ENCODE assay signal across 11 mouse cellular contexts in the genomic region with DNA sequence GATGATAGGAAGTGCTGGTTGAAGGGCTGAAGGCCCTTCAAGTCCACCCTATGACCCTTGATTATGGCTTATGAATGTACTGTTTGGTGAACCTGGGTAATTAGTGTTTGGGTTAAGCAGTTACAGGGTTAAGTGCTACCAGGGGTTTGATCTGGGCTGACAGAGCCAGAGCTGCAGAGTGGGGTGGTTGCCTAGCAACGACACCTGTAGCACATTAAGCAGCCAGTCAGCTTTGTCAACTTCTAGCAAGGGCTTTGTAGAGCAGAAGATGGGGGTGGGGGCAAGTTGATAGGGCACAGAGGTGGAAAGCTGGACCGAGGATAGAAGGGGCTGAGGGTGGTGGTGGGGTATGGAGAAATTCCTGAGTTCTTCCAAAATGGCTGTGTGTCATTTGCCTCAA.
DNase-seq lines count a peak whose midpoint lies in the region; ATAC-seq lines count a peak whose summit lies in the region.
"Had no signal": no experiment of that assay in that cellular context is flagged by ENCODE, and none has a peak within 500 bp of the region (broad histone marks: within the 10 kb centered on the region; RNA-seq: fewer than 3 reads in every experiment).

No protein-coding gene starts in this region.

- H3K4me1 ChIP-seq in hindbrain, embryonic 15.5 days (replicated peaks), result peaks cover 17% of the 10 kb centered on the region
- H3K4me1 ChIP-seq in hindbrain, embryonic 14.5 days (replicated peaks; ENCODE audit: control insufficient read depth, insufficient read depth, low read length), result peaks cover 13% of the 10 kb centered on the region
- H3K4me1 ChIP-seq in embryonic facial prominence, embryonic 14.5 days (ENCODE audit: control insufficient read depth, insufficient read depth, low read length), result peaks cover 23% of the 10 kb centered on the region
- peaks cover 7% of the 10 kb centered on the region; the same call in 1 of the 2 replicates for H3K4me1 ChIP-seq in midbrain, embryonic 11.5 days (ENCODE audit: control insufficient read depth, insufficient read depth, low read length)

- H3K27me3 ChIP-seq in hindbrain, embryonic 15.5 days, result no peaks in the 10 kb centered on the region
- H3K27me3 ChIP-seq in hindbrain, embryonic 14.5 days (ENCODE audit: control insufficient read depth, insufficient read depth, low read length), result no peaks in the 10 kb centered on the region
- H3K27me3 ChIP-seq in embryonic facial prominence, embryonic 14.5 days (replicated peaks; ENCODE audit: control insufficient read depth, insufficient read depth, low read length), result no peaks in the 10 kb centered on the region
- H3K27me3 ChIP-seq in midbrain, embryonic 11.5 days (ENCODE audit: control insufficient read depth, insufficient read depth, low read length), result no peaks in the 10 kb centered on the region; the same call in 1 of the 2 replicates

- H3K27ac ChIP-seq in hindbrain, embryonic 15.5 days (replicated peaks), result no peak overlapping the region
- no peak overlapping the region for H3K27ac ChIP-seq in hindbrain, embryonic 14.5 days
- no peak overlapping the region for H3K27ac ChIP-seq in embryonic facial prominence, embryonic 14.5 days (replicated peaks; ENCODE audit: low read depth, low read length)
- H3K27ac ChIP-seq in midbrain, embryonic 11.5 days (ENCODE audit: low read depth, low read length), result no peak overlapping the region

- no peaks in the 10 kb centered on the region for H3K9me3 ChIP-seq in hindbrain, embryonic 15.5 days
- no peaks in the 10 kb centered on the region for H3K9me3 ChIP-seq in hindbrain, embryonic 14.5 days (ENCODE audit: control insufficient read depth, low read length)
- H3K9me3 ChIP-seq in embryonic facial prominence, embryonic 14.5 days (ENCODE audit: control insufficient read depth, low read length), result no peaks in the 10 kb centered on the region
- no peaks in the 10 kb centered on the region for H3K9me3 ChIP-seq in midbrain, embryonic 11.5 days (ENCODE audit: control insufficient read depth, low read length)

- no peak overlapping the region for H3K4me3 ChIP-seq in hindbrain, embryonic 15.5 days
- H3K4me3 ChIP-seq in hindbrain, embryonic 14.5 days (replicated peaks; ENCODE audit: low read length), result no peak overlapping the region
- H3K4me3 ChIP-seq in embryonic facial prominence, embryonic 14.5 days (ENCODE audit: low read depth, low read length), result no peak overlapping the region
- no peak overlapping the region for H3K4me3 ChIP-seq in midbrain, embryonic 11.5 days (ENCODE audit: low read depth, low read length)

- H3K4me2 ChIP-seq in hindbrain, embryonic 15.5 days, result no peak overlapping the region
- H3K4me2 ChIP-seq in hindbrain, embryonic 14.5 days (replicated peaks), result no peak overlapping the region
- no peak overlapping the region for H3K4me2 ChIP-seq in embryonic facial prominence, embryonic 14.5 days (ENCODE audit: low read depth, low read length)
- no peak overlapping the region for H3K4me2 ChIP-seq in midbrain, embryonic 11.5 days

- H3K36me3 ChIP-seq in hindbrain, embryonic 15.5 days, result no peaks in the 10 kb centered on the region
- no peaks in the 10 kb centered on the region for H3K36me3 ChIP-seq in hindbrain, embryonic 14.5 days (replicated peaks; ENCODE audit: control insufficient read depth, insufficient read depth)
- H3K36me3 ChIP-seq in embryonic facial prominence, embryonic 14.5 days (ENCODE audit: control insufficient read depth, insufficient read depth, low read length), result no peaks in the 10 kb centered on the region
- no peaks in the 10 kb centered on the region for H3K36me3 ChIP-seq in midbrain, embryonic 11.5 days (ENCODE audit: control insufficient read depth, insufficient read depth, low read length)

- 11% methylated on average over 2 of the region's 2 CpGs for WGBS in hindbrain, embryonic 15.5 days
- WGBS in hindbrain, embryonic 14.5 days, result 27% methylated on average over 2 of the region's 2 CpGs
- WGBS in embryonic facial prominence, embryonic 14.5 days, result 36% methylated on average over 2 of the region's 2 CpGs
- WGBS in midbrain, embryonic 11.5 days, result 17% methylated on average over 2 of the region's 2 CpGs

- H3K9ac ChIP-seq in hindbrain, embryonic 15.5 days, result no peak overlapping the region
- no peak overlapping the region for H3K9ac ChIP-seq in hindbrain, embryonic 14.5 days
- no peak overlapping the region for H3K9ac ChIP-seq in embryonic facial prominence, embryonic 14.5 days (ENCODE audit: low read depth, low read length)
- no peak overlapping the region for H3K9ac ChIP-seq in midbrain, embryonic 11.5 days (ENCODE audit: low read length)

- DNase-seq in hindbrain, embryonic 14.5 days (ENCODE audit: low spot score), result no peak
- DNase-seq in ZHBTc4 (ENCODE audit: low read depth, low spot score), result peak; percentile 39
- DNase-seq in embryonic facial prominence, embryonic 14.5 days (ENCODE audit: low spot score), result peak; percentile 63
- peak; percentile 75 for DNase-seq in midbrain, embryonic 11.5 days (ENCODE audit: low spot score, missing footprints)
- DNase-seq in ovary, postnatal 10 days (ENCODE audit: low spot score), result no peak
- DNase-seq in right cerebral cortex, adult 18-20 months, result no peak
- DNase-seq: cerebellum, postnatal 10 days; heart, adult 11 months; heart, postnatal 4 days had no signal

- 0 out of 2 replicates have a peak, but pooled peaks have one; percentile 52 for ATAC-seq in hindbrain, embryonic 15.5 days (ENCODE audit: low FRiP score, low read depth)
- ATAC-seq in hindbrain, embryonic 14.5 days (ENCODE audit: low FRiP score), result no peak
- 0 out of 2 replicates have a peak, but pooled peaks have one; percentile 27 for ATAC-seq in embryonic facial prominence, embryonic 14.5 days (ENCODE audit: low read depth)
- ATAC-seq in midbrain, embryonic 11.5 days (ENCODE audit: low FRiP score), result no peak
- ATAC-seq in CD4-positive, CD25-positive, alpha-beta regulatory T cell, adult 4 months, result no peak

Comparison
In these comparisons a context has a peak if more than half of its experiments do, and no peak if none do; other contexts are left out.
1. ATAC-seq: peak in hindbrain, embryonic 15.5 days (single experiment) and embryonic facial prominence, embryonic 14.5 days (single experiment); none in hindbrain, embryonic 14.5 days (single experiment), midbrain, embryonic 11.5 days (single experiment) and CD4-positive, CD25-positive, alpha-beta regulatory T cell, adult 4 months (single experiment).
2. DNase-seq: peak in ZHBTc4 (single experiment), embryonic facial prominence, embryonic 14.5 days (single experiment) and midbrain, embryonic 11.5 days (single experiment); none in hindbrain, embryonic 14.5 days (single experiment), ovary, postnatal 10 days (single experiment) and right cerebral cortex, adult 18-20 months (single experiment).